Mouse (Mus musculus): ENCODE measurements around the gene Pacsin1.

The Pacsin1 gene

GRCm38 (mm10) chr17:27655089-27656010 lies at the start of gene Pacsin1:
TSS of gene Pacsin1 (plus strand) at chr17:27655509.
- peak; percentile 24 for DNase-seq (ENCODE audit: low spot score)

DNA sequence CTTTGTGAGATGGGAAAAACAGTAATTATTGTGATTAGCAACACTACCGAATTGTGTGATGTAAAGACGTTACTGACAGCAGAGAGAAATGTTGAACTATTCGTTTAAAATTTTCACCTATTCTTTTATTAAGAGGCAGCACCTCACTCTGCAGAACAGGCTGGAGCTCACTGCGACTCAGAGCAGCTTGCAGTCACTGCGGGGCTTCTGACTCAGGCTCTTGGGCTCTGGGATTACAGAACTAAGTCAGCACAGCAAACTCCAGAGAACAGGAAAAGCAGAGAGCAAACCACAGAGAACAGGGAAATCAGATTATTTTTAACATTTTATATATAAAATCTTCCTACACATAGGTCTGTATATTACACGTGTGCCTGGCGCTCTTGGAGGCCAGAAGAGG lies 45.7 kb upstream of the Pacsin1 start:
- no peak for DNase-seq (ENCODE audit: low spot score)

GRCm38 (mm10) chr17:27610679-27611518 lies 44.4 kb upstream of the Pacsin1 start:
- no peak for DNase-seq (ENCODE audit: low spot score)

- DNase-seq (ENCODE audit: low spot score): no peak
Observed at GRCm38 (mm10) chr17:27611519-27611884, 43.8 kb upstream of the Pacsin1 start.

DNA sequence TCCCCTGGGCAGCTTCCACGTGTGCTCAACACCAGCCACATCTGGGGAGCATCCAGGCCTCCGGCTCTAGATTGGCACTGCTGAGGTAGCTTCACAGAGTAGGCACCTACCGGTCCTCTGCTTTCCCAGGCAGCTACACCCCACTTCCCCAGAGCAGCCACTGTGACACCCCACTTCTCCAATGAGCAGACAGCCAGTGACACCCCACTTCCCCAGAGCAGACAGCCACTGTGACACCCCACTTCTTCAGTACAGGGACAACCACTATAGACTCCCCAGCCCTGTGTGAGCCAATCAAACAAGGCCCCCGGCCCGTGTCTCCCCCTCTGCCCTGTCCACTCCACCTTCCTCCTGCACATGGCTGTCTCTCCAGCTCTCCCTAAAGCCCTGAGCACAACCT lies 43.3 kb upstream of the Pacsin1 start:
- no peak for DNase-seq (ENCODE audit: low spot score)

DNA sequence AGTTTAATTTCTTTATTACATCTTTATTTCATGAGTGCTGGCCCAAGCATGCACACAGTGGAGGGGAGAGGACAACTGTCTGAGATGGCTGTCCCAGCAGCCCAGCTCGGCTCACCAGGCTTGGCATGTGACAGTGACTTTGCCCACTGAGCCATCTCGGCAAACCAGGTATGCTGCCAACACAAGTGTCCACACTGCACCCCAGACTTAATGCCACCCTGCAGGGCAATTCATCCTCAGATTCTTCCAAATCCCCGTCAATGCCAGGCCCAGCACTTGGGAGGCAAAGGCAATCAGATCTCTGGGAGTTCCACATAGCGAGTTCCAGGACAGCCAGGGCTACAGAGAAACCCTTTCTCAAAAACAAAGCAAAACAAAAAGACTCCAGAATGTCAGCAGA lies 42.3 kb upstream of the Pacsin1 start:
- no peak for DNase-seq (ENCODE audit: low spot score)

- no peak for DNase-seq (ENCODE audit: low spot score)
Observed at GRCm38 (mm10) chr17:27615388-27615787, 39.9 kb upstream of the Pacsin1 start.

DNA sequence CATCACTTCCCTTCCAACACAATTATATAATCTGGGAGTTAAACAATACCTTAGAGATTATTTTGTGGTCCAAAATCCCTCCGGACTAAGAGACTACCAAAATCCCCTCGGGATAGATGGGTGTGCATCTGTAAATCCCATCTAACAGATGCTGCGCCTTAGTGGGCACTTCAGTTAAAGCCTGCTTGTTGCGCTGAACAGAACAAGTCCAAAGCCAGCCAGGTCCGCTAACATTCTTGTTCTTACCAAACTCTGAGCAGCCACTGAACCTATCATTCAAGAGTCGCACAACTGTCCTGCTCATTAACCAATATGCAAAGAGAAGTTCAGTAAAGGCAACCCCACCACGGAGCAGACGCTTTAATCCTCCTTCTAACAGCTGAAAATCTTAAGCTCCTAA lies 34.1 kb upstream of the Pacsin1 start:
- no peak for DNase-seq (ENCODE audit: low spot score)

- DNase-seq (ENCODE audit: low spot score): no peak
Observed at GRCm38 (mm10) chr17:27621705-27622531, 33.4 kb upstream of the Pacsin1 start.

DNA sequence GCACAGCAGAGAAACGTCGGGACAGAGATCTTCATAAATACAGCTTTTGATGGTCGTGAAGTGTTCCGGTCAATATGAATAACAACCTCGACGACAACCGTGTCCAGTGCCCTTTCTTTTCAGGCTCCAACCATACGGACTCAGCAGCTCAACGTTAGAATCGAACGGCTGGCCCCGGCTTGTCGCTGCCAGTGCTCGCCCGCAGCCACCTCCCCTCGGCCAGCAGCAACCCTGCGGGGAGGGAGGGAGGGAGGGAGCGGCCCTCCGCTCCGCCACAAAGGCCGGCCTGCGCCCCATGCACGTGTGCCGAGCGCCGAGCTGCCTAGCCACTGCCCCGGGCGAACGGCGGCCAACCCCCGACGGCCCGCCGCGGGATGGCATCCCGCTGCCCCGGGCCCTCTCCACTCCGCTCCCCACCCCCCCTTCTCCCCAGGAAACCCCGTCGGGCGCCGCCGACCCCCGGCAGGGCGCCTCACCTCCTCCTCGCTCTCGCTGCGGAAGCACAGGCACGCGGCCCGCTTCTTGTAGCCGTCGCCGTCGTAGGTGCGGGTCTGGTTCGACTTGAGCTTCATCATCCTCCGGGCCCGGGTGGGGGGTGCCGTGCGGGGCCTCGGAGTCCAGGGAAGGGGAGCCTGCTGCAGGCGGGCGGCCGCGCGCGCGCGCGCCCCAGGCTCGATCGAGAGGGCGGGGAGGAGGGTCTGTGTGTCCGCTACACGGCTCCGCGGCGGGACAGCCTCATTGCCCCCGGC lies 32.5 kb upstream of the Pacsin1 start:
- peak; percentile 21 for DNase-seq (ENCODE audit: low spot score)

DNA sequence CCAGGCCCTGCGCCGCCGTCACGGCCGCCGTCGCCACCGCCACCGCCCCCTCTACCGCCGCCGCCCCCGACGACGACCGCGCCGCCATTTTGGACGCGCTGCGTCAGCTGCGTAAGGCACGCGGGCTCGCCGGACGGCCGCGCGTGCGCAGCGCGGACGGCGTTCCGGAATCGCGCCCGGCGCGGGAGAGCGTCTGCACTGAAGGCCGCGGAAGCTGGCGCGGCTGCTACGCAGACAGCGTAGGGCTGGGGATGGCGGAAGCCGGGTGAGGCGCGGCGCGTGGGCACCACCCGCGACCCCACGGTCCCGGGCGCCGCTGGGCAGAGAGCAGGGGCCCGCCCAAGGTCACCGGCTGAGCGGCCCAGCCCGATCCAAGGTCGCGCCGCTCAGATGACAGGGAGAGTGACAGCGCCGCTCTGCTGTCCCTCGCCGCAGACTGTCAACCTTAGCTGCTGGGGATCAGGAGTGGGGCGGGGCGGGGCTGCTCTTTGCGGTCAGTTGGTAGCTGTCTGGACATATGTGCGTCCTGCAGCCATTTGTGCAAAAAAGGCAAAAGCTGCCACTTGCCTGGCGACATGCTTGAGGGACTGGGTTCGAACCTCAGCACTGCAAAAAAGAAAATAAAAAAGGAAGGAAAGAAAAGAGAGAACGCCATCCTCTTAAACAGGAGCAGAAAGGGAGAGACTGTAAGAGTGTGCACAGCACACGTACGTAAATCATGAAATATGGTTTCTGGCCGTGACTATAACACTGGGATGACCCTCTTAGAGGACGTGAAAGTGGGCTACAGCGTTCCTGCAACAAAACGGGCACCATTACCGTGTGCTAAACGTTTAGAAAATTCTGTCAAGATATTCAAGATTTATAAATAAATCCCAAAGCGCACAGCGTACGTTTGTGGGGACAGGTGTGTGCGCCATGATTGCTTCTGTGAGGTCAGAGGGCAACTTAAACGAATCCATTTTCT lies 31.7 kb upstream of the Pacsin1 start, which contains the start of gene Nudt3:
Nudt3 (minus strand) TSS at position 136 of the 967 bp plus-strand sequence.
- peak; percentile 84 for DNase-seq (ENCODE audit: low spot score)

DNA sequence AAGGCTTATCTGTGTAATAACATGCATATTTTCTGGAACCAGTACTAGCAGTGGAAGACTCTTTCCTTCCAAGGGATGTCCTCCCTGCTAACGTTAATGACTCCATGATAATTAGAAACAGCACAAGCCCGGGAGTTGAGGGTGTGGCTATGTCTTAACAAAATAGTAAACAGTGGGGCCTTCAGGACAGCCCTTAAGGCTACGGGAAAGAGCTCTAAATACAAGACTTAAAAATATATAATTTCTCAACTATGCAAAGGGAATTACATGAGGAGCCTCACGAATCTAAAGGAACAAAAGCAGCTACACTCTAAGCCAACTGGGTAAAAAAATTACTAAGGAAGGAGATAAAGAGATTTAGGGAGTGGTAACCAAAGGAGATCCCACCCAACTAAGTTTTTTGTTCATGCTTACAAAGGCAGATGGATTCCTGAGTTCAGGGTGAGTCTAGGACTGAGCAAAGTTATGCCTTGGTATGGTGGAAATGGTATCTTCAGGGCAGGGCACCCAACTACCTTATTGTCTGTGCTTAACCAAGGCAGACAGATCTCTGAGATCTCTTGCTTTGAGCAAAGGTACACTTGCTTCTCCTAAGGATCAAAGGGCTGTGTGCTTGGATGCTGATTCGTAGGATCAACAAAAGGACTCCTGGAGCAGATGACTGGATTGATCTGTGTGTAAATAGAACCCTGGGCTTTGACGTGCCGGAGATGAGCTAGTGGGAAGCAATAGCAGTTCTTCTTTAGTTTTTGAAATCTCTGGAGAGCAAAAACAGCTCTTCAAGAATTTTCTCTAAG lies 29.7 kb upstream of the Pacsin1 start:
- no peak for DNase-seq (ENCODE audit: low spot score)

GRCm38 (mm10) chr17:27626681-27627080 lies 28.6 kb upstream of the Pacsin1 start:
- no peak for DNase-seq (ENCODE audit: low spot score)

DNA sequence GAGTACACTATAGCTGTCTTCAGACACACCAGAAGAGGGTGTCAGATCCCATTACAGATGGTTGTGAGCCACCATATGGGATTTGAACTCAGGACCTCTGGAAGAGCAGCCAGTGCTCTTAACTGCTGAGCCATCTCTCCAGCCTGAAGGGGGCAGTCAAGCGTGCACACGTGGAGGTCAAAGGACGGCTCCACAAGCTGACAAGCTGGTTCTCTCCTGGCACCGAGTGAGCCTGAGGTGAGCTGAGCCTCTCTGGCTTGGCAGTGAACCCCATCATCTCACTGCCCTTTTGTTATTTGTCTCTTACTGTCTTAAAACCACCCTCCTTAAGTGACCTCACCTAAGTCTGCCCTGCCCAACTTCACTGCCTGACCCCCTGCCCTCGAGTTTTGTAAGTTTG lies 27.9 kb upstream of the Pacsin1 start:
- DNase-seq (ENCODE audit: low spot score): no peak

GRCm38 (mm10) chr17:27628376-27628775 lies 26.9 kb upstream of the Pacsin1 start:
- DNase-seq (ENCODE audit: low spot score): no peak

DNA sequence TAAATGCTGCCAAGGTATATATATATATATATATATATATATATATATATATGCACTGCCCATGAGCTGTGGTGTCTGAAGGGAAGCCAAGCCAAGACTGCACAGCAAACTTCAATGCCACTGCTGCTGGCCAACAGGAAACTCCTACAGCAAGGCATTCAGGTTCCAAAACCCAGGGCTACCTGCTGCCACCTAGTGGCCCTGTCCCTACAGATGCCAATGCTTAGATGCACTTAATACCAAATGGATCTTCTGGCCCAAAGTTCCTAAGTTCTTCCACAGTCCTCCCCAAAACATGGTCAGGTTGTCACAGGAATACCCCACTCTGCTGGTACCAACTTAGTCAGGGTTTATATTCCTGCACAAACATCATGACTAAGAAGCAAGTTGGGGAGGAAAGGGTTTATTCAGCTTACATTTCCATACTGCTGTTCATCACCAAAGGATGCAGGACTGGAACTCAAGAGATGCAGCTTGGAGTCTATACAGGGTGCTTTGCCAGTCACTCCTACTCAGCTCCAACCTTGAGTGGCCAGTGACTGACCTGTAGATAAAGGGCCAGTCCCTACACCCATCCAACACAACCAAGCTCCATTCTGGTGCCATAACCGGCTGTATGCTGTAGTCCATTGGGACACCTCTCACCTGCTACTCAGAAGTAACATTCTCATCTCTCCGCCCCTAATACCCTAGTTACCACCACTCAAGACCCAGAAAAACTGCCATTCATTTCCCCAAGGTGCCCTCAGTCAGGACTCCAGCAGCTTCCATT lies 25.9 kb upstream of the Pacsin1 start:
- peak; percentile 61 for DNase-seq (ENCODE audit: low spot score)

- peak; percentile 90 for DNase-seq (ENCODE audit: low spot score)
Observed at GRCm38 (mm10) chr17:27634871-27635574, 20.3 kb upstream of the Pacsin1 start, which contains the start of gene RPS10-NUDT3. TSS of gene RPS10-NUDT3 (minus strand) at chr17:27635222.

GRCm38 (mm10) chr17:27635575-27635903 lies 19.8 kb upstream of the Pacsin1 start:
- DNase-seq (ENCODE audit: low spot score): peak; percentile 31

Data from spleen, adult 12 weeks (tissue).